Mouse (Mus musculus) c-Kit-positive CD71-positive TER-119-negative erythroid progenitor cells, embryonic 14.5 days (primary cell): ENCODE results near the gene Yy1.
A peak's percentile ranks its signal among the peaks of the same experiment; 100 is the strongest.

Experiments
- DNase-seq: peaks from one replicate; pipeline ENCODE4 v3.0.0-alpha.2; 2013; ENCODE audit warnings: low read depth

Gene Yy1

DNA sequence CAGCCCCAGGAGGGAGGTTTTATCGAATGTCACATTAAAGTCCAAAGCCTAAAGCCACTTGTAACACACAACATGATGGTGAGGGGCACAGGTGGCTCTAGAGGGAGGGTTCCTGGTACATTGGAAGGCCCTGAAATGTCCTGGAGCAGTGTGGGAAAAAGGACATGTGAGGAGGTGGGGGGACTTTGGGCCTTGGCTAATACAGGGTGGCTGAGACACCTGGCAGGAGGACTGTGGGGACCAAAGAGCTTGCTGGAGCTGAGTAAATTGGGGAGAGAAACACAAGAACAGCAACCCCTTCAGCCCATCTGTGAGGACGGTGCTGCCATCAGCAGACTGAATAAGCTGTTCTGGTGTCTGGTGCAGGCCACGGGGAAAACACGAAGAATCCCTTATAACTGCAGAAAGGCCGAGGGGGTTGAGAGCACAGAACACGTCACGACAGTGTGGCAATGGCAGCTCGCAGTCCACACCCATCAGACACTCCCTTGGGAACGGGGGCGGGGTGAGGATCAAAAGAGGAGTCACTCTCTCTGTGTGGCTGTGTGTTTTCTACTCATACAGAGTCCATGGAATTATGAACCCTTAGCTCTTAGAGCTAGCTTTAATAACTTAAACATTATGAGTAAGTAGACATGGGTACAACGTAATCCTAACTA, 24.4 kb upstream of the Yy1 start:
- no peak for DNase-seq

DNA sequence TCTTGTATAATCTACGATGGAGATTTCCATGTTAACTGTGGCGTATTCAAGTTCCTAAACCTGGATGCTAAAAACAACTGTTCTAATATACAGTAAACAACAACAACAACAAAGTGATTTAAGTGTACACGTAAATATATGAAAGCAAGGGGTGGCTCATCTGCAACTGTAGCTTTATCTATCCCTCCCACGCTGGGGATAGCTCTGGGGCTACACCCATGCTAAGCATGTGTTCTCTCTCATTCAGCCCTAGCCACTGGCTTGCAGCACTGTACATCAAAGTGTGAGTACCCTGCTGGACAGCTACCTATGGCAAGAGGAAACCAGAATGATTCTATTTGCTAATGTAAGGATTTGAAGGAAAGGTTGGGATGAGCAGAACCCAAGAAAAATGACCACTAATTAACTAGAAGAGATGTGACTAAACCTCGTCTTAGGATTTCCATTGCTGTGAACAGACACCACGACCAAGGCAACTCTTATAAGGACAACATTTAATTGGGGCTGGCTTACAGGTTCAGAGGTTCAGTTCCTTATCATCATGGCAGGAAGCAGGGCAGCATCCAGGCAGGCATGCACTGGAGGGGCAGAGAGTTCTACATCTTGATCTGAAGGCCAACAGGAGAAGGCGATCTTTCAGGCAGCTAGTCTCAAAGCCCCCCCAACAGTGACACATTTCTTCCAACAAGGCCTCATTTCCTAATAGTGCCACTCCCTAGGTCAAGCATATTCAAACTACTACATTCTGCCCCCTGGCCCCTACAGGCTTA, 12.5 kb upstream of the Yy1 start:
- peak; percentile 57 for DNase-seq

DNA sequence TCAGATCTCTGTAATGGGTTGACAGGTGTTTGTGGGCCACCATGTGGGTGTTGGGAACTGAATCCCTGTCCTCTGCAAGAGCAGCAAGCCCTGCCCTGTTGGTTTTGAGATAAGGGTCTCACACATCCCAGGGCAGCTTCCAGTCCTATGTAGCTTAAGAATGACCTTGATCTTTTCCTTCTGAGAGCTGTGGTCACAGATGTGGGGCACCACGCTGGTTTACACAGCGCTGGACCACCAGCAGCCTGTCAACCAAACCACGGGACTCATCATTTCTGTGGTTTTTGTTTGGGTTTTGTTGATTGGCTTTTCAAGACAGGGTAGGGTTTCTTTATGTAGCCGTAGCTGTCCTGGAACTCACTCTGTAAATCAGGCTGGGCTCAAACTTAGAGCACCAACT, 7.6 kb upstream of the Yy1 start:
- DNase-seq = no peak

DNA sequence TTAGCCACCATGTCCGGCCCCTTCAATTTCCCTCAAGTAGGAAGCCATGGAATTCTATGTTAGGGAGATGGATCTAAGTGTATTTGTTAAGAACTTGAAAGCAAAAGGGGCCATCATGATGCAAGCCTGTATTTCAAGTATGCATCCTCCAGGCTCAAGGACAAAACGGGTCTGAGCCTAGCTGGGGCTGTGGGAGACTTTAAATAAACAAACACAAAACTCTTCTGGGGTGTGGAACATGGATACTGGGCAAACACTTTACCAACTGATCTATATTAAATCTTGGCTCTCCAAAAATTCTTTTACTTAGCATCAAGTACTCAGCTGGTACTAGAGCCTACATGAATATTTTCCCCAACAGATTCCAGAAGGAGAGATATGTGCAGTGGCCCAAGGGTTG, 5.4 kb upstream of the Yy1 start:
- DNase-seq = no peak

DNA sequence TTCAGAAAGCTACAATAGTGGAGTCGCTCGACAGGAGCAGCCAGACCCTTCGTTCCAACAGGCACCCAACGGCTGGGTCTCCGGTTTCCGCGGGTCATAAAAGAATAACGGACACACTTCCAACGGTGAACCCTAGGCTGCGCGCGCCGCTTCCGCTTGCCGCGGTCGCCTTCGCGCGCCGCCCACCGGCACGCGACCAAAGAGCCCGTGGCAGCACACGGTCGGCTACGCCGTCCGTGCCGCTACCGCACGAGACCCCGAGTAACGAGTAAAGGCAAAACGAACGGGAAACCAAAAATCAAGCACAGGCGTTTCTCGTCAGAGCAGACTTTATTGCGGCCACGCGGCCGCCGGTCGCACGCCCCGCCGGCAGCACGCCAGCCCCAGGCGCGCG, 624 bp upstream of the Yy1 start:
- DNase-seq = peak; percentile 73

DNA sequence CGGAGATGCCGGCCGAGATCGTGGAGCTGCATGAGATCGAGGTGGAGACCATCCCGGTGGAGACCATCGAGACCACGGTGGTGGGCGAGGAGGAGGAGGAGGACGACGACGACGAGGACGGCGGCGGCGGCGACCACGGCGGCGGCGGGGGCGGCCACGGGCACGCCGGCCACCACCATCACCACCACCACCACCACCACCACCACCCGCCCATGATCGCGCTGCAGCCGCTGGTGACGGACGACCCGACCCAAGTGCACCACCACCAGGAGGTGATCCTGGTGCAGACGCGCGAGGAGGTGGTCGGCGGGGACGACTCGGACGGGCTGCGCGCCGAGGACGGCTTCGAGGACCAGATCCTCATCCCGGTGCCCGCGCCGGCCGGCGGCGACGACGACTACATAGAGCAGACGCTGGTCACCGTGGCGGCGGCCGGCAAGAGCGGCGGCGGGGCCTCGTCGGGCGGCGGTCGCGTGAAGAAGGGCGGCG, 724 bp downstream of the Yy1 start:
- no peak for DNase-seq

DNA sequence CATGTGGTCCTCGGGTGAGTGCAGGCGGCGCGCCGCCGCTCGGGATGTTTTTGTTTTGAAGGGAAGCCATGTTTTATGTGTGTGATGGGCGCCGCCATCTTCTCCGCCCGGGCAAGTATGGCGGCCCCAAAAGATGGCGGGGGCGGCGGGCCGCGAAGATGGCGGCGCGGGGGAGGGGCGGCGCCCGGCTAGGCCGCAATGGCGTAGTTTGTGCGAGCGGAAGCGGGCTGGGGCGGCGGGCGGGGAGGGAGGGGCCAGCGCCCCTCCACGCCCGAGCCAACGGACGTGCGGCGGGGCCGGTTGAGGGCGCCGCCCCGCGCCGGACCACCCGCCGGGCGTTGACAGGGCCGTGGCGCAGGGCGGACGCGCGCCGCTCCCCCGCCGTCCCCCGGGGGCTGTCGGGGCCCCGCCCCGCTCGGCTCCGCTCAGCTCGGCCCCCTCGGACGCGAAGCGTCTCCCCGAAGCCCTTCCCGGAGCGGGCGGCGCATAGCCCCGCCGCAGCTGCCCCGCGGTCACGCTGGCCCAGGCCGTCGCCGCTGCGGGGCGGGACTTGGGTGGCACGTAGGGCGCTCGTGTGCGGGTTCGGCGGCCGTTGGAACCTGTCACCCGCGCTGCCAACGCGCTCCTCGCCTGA, 1.4 kb downstream of the Yy1 start:
- DNase-seq = no peak

DNA sequence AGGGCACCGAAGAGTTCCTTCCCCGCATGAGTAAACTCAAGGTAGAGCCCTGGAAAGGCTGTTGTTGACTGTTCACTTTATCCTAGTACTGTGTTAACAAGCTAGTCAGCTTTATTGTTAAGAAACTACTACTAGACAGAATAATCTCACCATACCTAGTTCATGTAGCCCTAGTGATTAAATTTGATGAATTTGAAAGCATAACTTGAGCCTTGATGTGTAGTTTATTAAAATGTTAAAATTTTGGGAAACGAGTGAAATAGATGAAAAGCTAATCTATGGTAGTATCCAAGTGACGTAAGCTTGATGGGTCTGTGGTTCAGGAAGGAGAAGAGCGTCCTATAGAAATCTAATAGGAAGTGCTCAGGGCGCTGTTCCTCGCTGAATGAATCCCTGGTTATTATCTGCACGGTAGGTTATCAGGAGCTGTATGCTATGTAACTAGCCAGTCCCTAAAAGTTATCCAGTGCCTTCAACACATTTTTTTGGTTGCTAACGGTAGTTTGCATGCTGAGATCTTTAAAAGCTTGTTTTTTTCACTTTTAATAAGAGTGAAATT, 2.3 kb downstream of the Yy1 start:
- DNase-seq = no peak

DNA sequence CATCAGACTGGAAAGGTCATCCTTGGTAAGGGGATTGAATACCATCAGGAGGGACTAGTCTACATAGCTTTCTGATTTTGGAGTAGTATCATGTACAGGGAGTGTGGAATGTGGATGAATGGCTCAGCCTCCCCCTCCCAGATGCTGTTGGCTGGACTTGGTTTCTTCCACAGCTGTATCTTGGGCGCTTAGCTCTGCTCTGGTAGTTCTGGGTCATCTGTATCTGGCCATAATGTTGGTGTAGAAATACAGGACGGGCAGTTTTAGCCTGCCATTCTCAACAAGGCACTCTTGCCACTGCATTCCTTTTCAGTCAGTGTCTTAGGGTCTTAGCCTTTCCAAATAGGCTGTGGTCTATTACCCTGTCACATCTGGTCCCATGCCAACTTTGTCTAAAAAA, 8.8 kb downstream of the Yy1 start:
- DNase-seq = no peak

DNA sequence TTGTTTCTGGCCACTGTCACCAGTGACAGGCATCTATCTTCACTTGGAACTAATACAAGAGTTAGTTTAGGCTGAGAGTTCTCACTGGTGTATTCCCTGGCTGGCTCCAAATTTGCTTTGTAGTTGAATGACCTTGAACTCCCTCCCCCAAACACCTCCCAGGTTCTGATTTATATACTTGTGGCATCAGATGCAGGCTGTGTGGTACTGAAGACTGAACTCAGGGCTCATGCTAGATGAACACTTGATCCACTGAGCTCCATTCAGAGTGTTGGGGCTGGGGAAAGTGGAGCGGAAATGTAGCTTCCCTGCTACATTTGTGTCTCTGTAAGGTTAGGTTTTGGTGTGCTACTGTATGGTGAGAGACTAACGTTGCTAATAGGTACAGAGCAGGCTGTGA, 11.6 kb downstream of the Yy1 start:
- no peak for DNase-seq

DNA sequence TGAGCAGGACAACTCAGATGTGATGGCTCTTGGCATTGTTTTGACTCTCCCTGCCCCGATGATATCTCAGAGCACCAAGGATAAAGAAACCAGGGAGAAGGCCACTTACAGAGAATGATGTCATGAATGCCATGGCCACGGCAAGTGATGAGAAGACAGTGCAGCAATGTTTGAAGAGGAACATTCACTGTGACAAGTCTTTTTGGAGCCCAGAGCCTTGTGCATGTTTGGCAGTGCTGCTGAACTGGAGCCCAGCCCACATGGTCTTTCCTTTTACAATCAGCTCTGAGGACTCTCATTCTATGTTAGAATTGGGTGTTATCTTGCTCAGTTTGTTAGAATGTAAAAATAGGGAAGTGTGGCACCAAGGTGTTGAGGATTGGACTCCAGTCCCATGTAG, 15.7 kb downstream of the Yy1 start:
- no peak for DNase-seq

DNA sequence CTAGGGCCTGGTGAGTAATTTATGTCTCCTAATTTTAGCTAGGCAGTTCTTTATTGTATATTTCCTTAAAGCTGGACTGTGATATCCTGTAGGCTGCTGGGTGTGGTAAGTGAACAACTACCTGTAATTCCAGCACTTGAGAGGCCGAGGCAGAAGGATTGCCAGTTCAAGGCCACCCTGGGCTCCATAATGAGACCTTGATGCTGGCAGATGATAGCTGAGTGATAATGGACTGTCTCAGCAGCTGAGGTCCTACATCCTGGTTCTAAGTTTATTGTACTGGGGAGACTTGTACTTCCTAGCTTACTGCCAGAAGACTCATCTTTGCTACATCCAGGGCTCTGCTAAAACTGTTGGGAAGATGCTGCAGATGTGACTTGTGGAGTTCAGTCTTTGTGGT, 17.0 kb downstream of the Yy1 start:
- no peak for DNase-seq

DNA sequence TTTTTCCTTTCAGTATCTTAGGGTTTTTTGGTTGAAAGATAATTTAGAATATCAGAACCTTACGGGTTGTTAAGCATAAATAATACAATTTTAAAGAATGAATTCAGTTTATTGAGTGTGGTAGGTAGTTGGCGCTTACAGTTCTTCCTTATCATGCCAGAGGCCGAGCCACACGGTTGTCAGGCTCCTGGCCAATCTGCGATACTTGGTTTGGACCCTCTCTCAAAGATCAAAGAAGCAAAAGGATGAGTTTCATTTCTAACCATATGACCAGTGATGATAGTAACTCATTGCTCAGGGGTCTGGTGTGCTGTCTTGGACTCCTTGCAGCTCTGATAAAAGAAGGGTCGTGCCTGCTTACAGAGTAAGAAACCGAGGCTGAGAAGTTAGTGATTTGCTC, 17.5 kb downstream of the Yy1 start:
- DNase-seq = no peak

DNA sequence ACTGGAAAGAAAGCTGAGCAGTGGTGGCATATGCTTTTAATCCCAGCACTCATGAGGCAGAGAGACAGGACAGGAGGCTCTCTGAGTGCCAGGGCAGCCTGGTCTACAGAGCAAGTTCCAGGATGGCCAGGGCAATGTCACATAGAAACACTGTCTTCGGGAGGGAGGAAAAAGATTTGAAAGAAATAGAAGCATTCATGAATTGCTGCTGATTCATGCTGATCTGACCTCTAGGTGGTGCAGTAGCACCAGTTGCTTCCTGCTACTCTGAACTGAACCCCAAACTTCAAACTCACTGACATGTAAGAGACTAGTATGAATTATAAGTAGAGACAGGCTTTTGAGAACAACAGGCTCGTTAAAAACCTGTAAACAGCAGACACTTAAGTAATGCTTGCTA, 18.4 kb downstream of the Yy1 start:
- DNase-seq = no peak

DNA sequence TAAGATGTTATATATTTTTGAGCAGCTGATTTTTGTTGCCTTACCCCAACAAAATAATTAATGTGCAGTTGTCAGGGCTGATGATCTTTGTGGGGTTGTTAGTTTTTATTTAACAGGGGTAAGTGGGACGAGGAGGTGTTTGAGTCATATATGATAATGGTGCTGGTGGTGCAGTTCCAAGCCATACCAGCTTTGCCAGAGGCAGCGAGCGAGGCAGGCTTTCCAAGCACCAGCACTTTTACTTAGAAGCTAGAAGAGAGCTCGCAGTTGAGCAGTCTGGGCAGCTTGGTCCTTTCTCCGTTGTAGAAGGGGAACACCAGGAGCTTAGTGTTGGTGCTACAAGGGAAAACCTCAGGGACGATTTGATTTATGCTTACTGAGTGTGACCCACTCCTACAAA, 19.7 kb downstream of the Yy1 start:
- no peak for DNase-seq

DNA sequence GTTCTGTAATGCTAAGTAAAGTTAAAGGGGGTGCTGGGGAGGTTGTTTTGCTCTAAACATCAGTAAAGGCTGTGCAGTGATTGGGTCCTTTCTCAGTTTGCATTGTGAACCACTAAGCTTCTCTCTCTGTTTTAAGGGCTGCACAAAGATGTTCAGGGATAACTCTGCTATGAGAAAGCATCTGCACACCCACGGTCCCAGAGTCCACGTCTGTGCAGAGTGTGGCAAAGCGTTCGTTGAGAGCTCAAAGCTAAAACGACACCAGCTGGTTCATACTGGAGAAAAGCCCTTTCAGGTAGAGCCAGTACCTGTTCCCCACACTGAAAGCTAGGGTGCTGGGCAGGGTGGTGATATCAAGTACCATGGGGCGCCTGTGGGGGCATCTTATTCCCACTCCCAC, 21.7 kb downstream of the Yy1 start:
- DNase-seq = no peak

DNA sequence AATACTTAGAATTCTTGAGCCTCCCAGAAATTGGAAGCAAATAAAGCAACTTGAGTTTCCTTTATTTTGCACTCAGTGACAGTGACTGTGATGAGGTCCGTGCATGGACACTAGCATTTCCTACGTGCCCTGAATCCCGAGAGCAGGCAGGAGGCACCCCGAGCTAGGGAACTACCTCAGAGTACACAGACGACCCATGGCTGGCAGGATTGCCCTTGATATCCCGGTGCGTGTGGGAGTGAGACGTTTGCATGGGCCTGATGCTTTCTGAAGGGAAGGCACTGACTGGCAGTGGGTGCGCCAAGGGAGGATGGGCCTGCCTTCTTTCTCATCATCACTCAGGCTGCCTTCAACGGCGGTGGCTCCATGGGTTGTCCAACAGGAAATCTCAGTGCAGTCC, 23.8 kb downstream of the Yy1 start:
- DNase-seq = no peak

DNA sequence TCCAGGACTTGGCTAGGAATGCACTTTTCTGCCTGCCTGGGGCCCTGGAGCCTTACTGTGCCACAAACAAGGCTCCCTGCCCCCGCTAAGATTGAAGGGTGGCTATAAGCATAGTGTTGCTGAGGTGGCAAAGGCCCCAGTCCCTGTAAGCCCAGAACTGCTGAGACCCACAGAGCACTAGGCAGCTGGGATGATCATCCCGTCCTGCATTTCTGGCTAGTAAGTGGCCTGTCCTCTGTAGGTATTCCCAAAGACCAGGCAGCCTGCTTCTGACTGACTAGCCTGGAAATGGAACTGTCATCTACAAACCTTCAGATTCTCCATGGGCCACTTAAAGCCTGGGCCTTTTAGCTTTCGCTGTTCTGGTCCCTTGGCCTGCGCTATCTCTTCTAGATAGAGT, 27.7 kb downstream of the Yy1 start:
- no peak for DNase-seq

DNA sequence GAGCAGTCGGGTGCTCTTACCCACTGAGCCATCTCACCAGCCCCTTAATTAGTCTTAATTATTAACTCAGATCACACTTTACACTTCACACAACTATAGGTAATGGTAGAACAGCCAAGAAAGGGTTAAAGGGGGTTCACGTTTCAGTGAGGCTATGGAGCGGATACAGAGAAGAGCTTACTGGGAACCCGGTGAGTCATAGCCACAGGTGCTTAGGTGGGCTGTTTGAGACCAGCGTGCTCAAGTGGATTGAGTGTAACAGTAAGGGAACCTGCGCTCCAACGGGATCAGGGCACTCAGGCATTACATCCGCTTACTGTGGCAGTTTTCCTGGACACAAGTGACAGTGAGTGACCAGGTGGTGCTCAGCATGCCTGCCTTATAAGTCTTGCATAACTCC, 30.3 kb downstream of the Yy1 start:
- DNase-seq = no peak

DNA sequence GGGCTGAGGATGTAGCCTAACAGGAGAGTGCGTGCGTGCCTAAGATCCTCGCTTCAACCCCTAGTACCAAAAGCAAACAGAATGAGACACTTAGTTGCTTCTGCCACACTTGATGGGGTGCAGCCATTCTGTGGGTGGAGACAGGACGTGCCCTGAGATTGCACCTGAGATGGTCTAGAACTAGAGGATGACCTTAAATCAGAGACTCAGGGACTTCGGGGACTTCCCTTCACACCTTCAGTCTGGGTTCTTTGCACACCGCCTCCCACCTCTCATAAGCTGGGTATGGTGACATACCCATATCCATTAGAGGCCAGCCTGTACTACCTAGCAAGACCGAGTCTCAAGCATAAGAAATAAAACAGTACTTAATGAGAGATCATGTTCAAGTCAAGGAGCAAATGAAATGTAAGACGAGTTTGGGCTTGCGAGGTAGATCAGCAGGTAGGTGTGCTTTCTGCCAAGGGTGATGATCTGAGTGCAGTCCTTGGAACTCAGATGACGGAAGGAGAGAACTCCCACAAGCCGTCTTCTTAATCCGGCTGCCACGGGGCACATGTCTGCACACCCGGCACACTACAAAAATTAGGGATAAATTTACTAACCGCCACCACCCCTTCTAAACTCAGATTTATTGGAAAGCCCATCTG, 31.6 kb downstream of the Yy1 start:
- no peak for DNase-seq

DNA sequence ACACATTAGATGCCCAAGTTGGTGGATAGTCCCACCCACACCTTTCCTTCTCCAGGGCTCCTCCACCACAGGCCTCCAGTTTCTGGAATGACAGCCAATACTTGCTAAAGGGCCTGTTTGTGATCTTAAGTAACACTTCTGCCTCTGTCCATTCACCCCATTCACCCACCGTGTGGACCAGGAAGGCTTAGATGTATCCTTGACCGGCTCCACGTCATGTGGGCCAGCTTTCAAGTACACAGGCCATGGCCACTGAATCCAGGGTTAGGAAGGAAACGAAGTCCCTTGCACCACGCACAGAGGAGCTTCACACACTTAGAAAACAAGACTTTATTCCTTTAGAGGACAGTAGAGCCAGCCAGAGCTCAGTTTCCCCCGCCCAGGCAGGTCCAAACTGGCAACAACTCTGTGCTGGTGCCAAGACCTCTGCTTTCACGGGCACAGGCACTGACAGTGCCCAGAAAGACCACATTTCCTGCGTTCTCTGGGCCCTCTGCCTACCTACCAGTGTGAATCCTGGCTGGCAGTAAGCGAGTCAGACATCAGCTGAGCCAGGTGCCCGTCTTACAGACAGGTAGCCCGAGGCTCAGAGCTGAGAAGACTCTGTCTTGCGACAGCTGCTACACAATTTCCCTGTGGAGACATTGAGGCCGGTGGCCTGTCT, 32.9 kb downstream of the Yy1 start:
- no peak for DNase-seq
